Mouse (Mus musculus): Measurements from ENCODE around the gene Serpina3f. TPM values are rescaled to one million over a fixed set of nuclear protein-coding genes. Genes with fewer than 3 reads are reported as not detected.
"Not testable (repeated sequence)": the region's sequence is repeated elsewhere in the genome, so short reads cannot be mapped to it uniquely, and the experiment has no call there.

The Serpina3f gene
- total and polyA plus RNA-seq, 2 experiments from 2014 or later: 0.15 to 0.55 TPM

DNA sequence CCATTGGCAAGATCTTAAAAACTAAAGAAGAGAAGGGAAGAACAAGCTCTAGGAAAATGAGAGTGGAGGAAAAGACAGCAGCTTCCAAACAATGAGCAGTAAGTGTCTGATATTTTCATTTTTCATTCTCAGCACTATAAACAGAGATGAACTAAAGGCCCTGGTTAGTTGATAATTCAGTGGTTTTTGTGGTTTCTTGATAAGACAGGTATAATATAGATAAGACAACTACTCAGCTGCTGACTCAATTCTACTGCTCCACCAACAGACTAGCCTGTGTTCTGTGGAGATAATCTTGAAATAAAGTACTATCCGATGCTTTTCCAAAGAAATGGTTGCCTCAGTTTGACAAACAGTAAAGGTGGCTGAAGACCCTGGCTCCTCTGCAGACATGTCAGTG, 905 bp downstream of the Serpina3f start:
- Histone ChIP-seq H3K9ac (replicated peaks; ENCODE audit: low read length, poor library complexity, severe bottlenecking) (no peak overlapping the region), H3K27me3 (ENCODE audit: insufficient read depth, low read length) (no peaks in the 10 kb centered on the region), H3K36me3 (ENCODE audit: insufficient read depth, low read length) (no peaks in the 10 kb centered on the region), H3K27ac (ENCODE audit: low read depth, low read length) (no peak overlapping the region), H3K4me1 (ENCODE audit: insufficient read depth, low read length) (no peaks in the 10 kb centered on the region), H3K9me3 (ENCODE audit: low read length) (no peaks in the 10 kb centered on the region), H3K4me3 (ENCODE audit: low read depth, low read length) (no peak overlapping the region), H3K4me2 (ENCODE audit: low read depth, low read length, poor library complexity, severe bottlenecking) (no peak overlapping the region)
- 77% methylated on average over 1 of the region's 1 CpGs for WGBS
- ATAC-seq (ENCODE audit: low FRiP score) (no peak), DNase-seq (ENCODE audit: low spot score) (no peak)
- no peak for TF ChIP-seq CTCF (IDR thresholded peaks at IDR 0.05)

DNA sequence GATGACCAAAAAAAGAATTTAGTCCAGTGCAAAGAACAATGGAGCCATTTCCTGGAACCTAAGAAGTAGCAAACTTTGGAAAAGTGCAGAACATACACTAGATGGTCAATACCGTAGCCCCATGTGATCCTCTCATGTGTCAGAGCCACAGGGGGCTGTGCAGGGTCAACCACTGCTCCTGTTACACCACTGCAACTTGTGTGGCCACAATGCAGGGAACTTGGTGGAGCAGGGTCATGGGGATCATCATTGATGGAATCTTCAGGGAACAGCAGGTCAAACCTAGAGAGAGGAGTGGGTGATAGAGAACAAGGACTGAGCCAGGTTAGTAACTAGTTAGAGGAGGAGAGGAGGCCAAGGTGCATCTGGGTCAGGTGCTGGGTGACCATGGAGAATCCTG, 7.3 kb downstream of the Serpina3f start:
- Histone ChIP-seq H3K27me3 (ENCODE audit: insufficient read depth, low read length) (no peaks in the 10 kb centered on the region), H3K4me1 (ENCODE audit: insufficient read depth, low read length) (no peaks in the 10 kb centered on the region), H3K9me3 (ENCODE audit: low read length) (no peaks in the 10 kb centered on the region), H3K36me3 (ENCODE audit: insufficient read depth, low read length) (no peaks in the 10 kb centered on the region), H3K4me2 (ENCODE audit: low read depth, low read length, poor library complexity, severe bottlenecking) (no peak overlapping the region), H3K9ac (replicated peaks; ENCODE audit: low read length, poor library complexity, severe bottlenecking) (no peak overlapping the region), H3K27ac (ENCODE audit: low read depth, low read length) (no peak overlapping the region), H3K4me3 (ENCODE audit: low read depth, low read length) (no peak overlapping the region)
- ATAC-seq (ENCODE audit: low FRiP score) (no peak), DNase-seq (ENCODE audit: low spot score) (no peak)
- WGBS: 85% methylated on average over 1 of the region's 1 CpGs
- no peak for TF ChIP-seq CTCF (IDR thresholded peaks at IDR 0.05)

DNA sequence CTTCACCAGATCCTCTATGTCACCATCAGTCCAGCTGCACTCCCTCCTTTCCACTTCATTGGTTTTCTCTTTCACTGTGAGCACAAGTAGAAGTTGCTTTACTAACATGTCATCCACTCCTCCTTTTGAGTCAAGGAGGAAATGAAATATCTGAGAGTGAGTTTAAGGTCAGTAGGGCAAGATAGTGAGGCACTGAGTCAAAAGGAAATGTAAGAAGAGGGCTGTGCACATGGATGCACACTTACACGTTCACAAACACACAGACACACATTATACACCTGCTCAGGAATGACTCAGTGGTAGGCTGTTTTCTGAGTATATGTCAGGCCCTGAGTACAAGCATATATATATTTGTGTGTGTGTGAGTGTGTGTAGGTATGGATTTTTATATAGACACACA, 9.3 kb downstream of the Serpina3f start:
- no peak for ATAC-seq (ENCODE audit: low FRiP score)
- no peak for TF ChIP-seq CTCF (IDR thresholded peaks at IDR 0.05)
- H3K9ac ChIP-seq (replicated peaks; ENCODE audit: low read length, poor library complexity, severe bottlenecking): no peak overlapping the region
- no peaks in the 10 kb centered on the region for H3K36me3 ChIP-seq (ENCODE audit: insufficient read depth, low read length)
- WGBS: 77% methylated on average over 1 of the region's 1 CpGs
- DNase-seq (ENCODE audit: low spot score): no peak
- no peaks in the 10 kb centered on the region for H3K9me3 ChIP-seq (ENCODE audit: low read length)
- no peak overlapping the region for H3K27ac ChIP-seq (ENCODE audit: low read depth, low read length)
- no peak overlapping the region for H3K4me3 ChIP-seq (ENCODE audit: low read depth, low read length)
- H3K4me2 ChIP-seq (ENCODE audit: low read depth, low read length, poor library complexity, severe bottlenecking): no peak overlapping the region
- H3K27me3 ChIP-seq (ENCODE audit: insufficient read depth, low read length): no peaks in the 10 kb centered on the region
- no peaks in the 10 kb centered on the region for H3K4me1 ChIP-seq (ENCODE audit: insufficient read depth, low read length)

DNA sequence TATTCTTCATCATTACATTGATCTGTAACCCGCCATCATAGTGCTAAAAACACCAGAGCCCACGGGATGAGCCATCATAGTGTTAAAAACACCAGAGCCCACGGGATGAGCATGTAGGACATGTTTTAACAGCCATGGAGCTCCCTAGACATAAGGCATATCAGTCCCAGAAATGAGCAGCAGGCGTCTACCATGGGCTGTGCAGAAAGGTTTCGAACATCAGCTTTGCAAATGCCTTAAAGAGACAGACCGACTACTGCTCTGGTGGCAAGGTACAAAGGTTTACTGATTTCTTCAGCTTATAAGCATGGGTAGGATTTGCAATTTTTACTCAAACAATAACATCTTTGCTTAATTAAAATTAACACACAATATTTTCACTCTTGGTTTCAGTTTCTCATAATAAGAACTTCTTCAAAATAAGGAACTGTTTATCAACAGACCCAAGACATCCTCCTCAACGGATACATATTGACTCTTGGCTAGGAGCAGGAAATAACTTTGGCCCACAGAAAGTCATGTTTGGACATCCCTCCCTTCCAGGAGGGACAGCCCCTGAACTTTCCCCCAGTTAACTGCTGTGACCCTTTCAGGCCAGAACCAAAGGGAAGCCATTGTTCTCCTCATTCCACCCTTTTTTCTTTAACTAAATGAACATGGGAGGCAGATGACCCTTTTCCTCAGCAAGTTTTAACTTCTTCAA, 10.4 kb downstream of the Serpina3f start:
- Histone ChIP-seq H3K27me3 (ENCODE audit: insufficient read depth, low read length) (no peaks in the 10 kb centered on the region), H3K36me3 (ENCODE audit: insufficient read depth, low read length) (no peaks in the 10 kb centered on the region), H3K4me2 (ENCODE audit: low read depth, low read length, poor library complexity, severe bottlenecking) (no peak overlapping the region), H3K27ac (ENCODE audit: low read depth, low read length) (no peak overlapping the region), H3K4me1 (ENCODE audit: insufficient read depth, low read length) (no peaks in the 10 kb centered on the region), H3K9me3 (ENCODE audit: low read length) (no peaks in the 10 kb centered on the region), H3K9ac (replicated peaks; ENCODE audit: low read length, poor library complexity, severe bottlenecking) (no peak overlapping the region), H3K4me3 (ENCODE audit: low read depth, low read length) (no peak overlapping the region)
- TF ChIP-seq CTCF (IDR thresholded peaks at IDR 0.05): no peak
- 70% methylated on average over 7 of the region's 7 CpGs for whole genome bisulfite sequencing
- no peak for ATAC-seq (ENCODE audit: low FRiP score)
- DNase-seq (ENCODE audit: low spot score): no peak

DNA sequence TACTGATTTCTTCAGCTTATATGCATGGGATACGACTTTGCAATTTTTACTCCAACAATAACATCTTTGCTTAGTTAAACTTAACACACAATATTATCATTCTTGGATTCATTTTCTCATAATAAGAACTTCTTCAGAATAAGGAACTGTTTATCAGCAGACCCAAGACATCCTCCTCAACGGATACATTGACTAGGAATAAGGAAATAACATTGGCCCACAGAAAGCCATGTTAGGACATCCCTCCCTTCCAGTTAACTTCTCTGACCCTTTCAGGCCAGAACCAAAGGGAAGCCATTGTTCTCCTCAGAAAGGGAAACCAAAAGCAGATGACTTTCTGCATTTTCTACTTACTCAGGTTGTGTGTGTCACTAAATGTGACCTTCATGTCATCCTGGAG, 16.4 kb downstream of the Serpina3f start:
- 76% methylated on average over 2 of the region's 2 CpGs for WGBS
- ATAC-seq (ENCODE audit: low FRiP score): no peak

DNA sequence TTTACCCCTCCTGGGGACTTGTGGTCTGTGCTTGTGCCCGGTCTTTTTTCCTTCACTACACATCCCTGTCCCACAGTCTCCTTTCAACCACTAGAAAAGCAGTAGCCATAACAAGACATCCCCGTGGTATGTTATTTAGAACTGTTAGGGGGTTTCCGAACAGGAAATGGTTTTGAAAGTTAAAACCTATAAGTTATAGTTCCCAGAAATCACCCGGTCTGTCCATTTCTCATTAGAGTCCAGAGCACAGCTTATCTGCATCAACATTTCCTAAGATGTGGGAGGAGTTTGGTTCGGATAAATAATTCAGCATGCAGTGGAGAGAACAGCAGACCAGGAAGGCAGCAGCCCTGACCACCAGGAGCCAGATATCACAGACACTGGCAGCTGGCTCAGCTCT, 21.6 kb downstream of the Serpina3f start, which contains the start of gene Serpina3g:
TSS of gene Serpina3g (plus strand) at position 331 of the 400 bp plus-strand sequence.
- ATAC-seq (ENCODE audit: low FRiP score) (no peak), DNase-seq (ENCODE audit: low spot score) (no peak)
- H3K4me1 ChIP-seq (ENCODE audit: insufficient read depth, low read length): no peaks in the 10 kb centered on the region
- no peak within 1 kb of the TSS for H3K9ac ChIP-seq (replicated peaks; ENCODE audit: low read length, poor library complexity, severe bottlenecking)
- H3K27ac ChIP-seq (ENCODE audit: low read depth, low read length): no peak within 1 kb of the TSS
- no peaks in the 10 kb centered on the region for H3K9me3 ChIP-seq (ENCODE audit: low read length)
- 70% methylated on average over 5 of the region's 5 CpGs for WGBS
- no peaks in the 10 kb centered on the region for H3K27me3 ChIP-seq (ENCODE audit: insufficient read depth, low read length)
- H3K4me3 ChIP-seq (ENCODE audit: low read depth, low read length): no peak within 1 kb of the TSS
- H3K36me3 ChIP-seq (ENCODE audit: insufficient read depth, low read length): no peaks in the 10 kb centered on the region
- no peak for TF ChIP-seq CTCF (IDR thresholded peaks at IDR 0.05)
- no peak within 1 kb of the TSS for H3K4me2 ChIP-seq (ENCODE audit: low read depth, low read length, poor library complexity, severe bottlenecking)

More for the DNA sequence above, 16.4 kb downstream of the Serpina3f start:
- no peaks in the 10 kb centered on the region for H3K4me1 ChIP-seq (ENCODE audit: insufficient read depth, low read length)
- no peak overlapping the region for H3K4me3 ChIP-seq (ENCODE audit: low read depth, low read length)
- no peak overlapping the region for H3K9ac ChIP-seq (replicated peaks; ENCODE audit: low read length, poor library complexity, severe bottlenecking)
- TF ChIP-seq CTCF (IDR thresholded peaks at IDR 0.05): no peak
- no peaks in the 10 kb centered on the region for H3K9me3 ChIP-seq (ENCODE audit: low read length)
- no peak overlapping the region for H3K4me2 ChIP-seq (ENCODE audit: low read depth, low read length, poor library complexity, severe bottlenecking)
- H3K27me3 ChIP-seq (ENCODE audit: insufficient read depth, low read length): no peaks in the 10 kb centered on the region
- no peak overlapping the region for H3K27ac ChIP-seq (ENCODE audit: low read depth, low read length)
- no peaks in the 10 kb centered on the region for H3K36me3 ChIP-seq (ENCODE audit: insufficient read depth, low read length)
- DNase-seq (ENCODE audit: low spot score): no peak

DNA sequence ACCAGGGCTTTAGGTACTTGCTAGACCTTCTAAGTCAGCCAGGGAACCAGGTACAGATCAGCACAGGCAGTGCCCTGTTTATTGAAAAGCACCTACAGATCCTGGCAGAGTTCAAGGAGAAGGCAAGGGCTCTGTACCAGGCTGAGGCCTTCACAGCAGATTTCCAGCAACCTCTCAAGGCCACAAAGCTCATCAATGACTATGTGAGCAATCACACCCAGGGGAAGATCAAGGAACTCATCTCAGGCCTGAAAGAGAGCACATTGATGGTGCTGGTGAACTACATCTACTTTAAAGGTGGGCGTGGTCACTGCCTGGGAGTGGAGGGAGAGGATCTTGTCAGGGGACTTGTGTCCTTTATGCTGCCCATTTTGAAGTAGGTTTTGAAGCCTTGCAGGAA, 23.7 kb downstream of the Serpina3f start:
- H3K4me1 ChIP-seq (ENCODE audit: insufficient read depth, low read length); H3K9ac ChIP-seq (replicated peaks; ENCODE audit: low read length, poor library complexity, severe bottlenecking): not testable (repeated sequence)
- 96% methylated on average over 1 of the region's 1 CpGs for WGBS

More for the DNA sequence above, 23.7 kb downstream of the Serpina3f start:
- H3K36me3 ChIP-seq (ENCODE audit: insufficient read depth, low read length); H3K4me2 ChIP-seq (ENCODE audit: low read depth, low read length, poor library complexity, severe bottlenecking); DNase-seq (ENCODE audit: low spot score); H3K27ac ChIP-seq (ENCODE audit: low read depth, low read length); H3K4me3 ChIP-seq (ENCODE audit: low read depth, low read length); H3K9me3 ChIP-seq (ENCODE audit: low read length); ATAC-seq (ENCODE audit: low FRiP score); H3K27me3 ChIP-seq (ENCODE audit: insufficient read depth, low read length): not testable (repeated sequence)

All from midbrain, postnatal 0 days (tissue).